Mouse (Mus musculus) gastrocnemius, postnatal 14 days (tissue): ENCODE measurements at regions not wholly inside any gene's neighbourhood (a gene's known extent, or its start where the extent isn't known, plus 50 kb on each side); places are given as distances from the start of the nearest gene placed in this dataset.

Experiments used
- DNase-seq: peaks from one replicate; pipeline ENCODE4 v3.0.0; 2021; ENCODE audit warnings: mixed read lengths
- intact Hi-C: fragments of 180-260 bp; cut with DNase I; formaldehyde crosslinking; loops from one replicate; pipeline ENCODE4 v1.15.1; 2025; ENCODE audit warnings: low total_unique reads

- intact Hi-C loops, result no loop called here
- no peak for DNase-seq
Measured at GRCm38 (mm10) chr14:66584699-66585098, 575.7 kb upstream of the Gulo start.

GRCm38 (mm10) chr14:66579904-66580492 is 571.0 kb upstream of the Gulo start:
- no peak for DNase-seq
- intact Hi-C loops, result no loop called here

GRCm38 (mm10) chr14:66566600-66566999 is 557.6 kb upstream of the Gulo start:
- DNase-seq, result no peak
- intact Hi-C loops, result no loop called here

DNA sequence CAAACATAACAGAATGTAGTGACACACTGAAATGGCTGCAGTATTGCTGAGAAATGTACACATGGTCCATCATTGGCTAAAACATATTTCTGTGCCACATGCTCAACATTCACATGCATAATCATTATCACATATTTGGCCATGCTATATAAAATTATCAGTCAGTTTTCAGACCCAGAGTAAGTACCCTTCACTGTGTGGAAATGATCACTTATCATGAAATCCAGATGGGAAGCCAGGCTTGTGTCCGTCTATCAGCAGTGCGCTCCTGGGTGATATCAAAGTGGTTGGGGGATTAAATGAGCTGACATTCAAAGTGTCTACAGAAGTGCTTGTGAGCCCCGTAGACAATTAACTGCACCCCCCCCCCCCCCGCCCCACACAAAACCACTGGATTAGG is 553.7 kb upstream of the Gulo start:
- intact Hi-C loops, result no loop called here
- no peak for DNase-seq

DNA sequence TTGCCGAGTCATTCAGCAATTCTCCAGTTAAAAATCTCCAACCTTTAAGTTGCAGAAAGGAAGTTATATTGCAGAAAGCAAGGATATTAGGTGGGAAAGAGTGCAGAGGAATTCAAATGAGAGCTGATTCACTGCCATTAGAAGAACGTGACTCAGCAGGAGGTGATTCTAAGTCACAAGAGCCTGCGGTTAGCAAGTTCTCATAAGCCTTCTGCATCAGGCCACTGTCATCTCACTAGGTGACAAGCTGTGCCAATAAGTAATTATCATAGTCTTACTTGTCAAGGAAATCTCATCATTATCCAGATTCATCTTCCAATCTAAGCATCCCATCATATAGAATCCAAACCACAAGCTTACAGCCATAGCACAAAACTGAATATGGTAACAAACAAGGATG is 552.7 kb upstream of the Gulo start:
- DNase-seq, result no peak
- intact Hi-C loops, result no loop called here

DNA sequence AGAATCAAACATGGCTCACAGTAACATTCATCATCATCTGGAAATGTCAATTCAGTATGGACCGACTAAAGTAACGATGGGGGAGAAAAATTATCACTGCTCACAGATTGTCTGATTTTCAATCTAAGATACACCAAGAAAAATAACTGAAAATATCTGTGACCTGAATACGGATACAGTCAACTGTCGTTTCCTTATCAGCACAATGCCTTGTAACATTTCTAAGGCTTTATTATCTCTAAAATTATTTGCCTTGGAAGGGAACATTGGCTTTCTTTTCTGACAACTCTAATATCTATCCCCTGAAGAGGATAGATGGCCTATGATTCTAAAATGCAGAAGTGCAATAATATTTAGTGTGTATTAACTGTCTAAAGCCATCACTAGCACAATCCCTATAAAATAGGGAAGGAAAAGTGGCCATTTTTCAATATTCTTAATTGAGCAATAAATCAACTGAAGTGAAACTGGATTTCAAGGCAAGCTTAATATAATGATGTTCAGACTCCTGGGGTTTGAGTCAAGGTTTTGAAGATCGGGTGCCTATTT is 552.1 kb upstream of the Gulo start:
- intact Hi-C loops, result no loop called here
- DNase-seq, result no peak

DNA sequence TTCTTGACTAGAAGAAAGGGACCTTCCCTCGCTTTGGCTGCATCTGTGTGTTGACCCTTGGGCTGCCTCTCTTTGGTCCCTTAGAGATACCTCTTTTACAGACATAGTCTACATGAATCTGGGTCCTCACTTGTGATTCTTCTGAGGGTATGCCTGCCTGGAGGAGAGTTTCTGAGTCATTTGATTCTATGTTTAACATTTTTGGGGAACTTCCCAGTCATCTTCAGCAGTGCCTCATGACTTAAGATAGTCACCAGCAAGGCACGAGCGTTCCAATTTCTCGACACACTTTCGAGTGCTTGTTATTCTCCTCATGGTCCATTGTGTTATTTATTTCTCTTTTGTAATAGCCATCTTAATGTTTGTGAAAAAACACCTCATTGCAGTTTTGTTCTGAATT is 549.4 kb upstream of the Gulo start:
- DNase-seq, result no peak
- intact Hi-C loops, result no loop called here

- intact Hi-C loops, result no loop called here
- DNase-seq, result peak; percentile 76
Measured at GRCm38 (mm10) chr14:66557631-66558030, 548.6 kb upstream of the Gulo start.

GRCm38 (mm10) chr14:66538498-66538897 is 529.5 kb upstream of the Gulo start:
- intact Hi-C loops, result no loop called here
- DNase-seq, result no peak

GRCm38 (mm10) chr14:66534671-66535070 is 525.7 kb upstream of the Gulo start:
- intact Hi-C loops, result no loop called here
- DNase-seq, result no peak

- no peak for DNase-seq
- intact Hi-C loops, result no loop called here
Measured at GRCm38 (mm10) chr14:66528135-66528534, 519.1 kb upstream of the Gulo start.

DNA sequence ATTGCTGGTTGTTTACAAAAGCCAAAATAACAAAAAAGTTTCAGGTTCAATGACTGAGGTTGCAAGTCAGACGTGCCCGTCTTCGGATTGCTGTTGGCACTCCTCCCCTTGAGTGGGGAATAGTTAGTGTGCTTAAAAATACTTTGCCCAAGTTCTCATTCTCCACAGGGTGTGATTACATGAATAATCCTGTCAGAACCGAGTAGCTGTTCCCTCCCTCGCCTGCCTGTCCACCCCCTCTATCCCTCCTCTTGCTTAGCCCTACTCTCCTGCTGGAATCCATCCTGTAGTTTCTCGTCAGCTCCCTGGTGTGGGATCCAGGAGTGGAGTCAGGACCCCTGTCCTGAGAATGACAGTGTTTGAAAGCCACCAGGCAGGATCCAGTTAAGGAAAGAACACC is 518.1 kb upstream of the Gulo start:
- DNase-seq, result no peak
- intact Hi-C loops, result no loop called here

DNA sequence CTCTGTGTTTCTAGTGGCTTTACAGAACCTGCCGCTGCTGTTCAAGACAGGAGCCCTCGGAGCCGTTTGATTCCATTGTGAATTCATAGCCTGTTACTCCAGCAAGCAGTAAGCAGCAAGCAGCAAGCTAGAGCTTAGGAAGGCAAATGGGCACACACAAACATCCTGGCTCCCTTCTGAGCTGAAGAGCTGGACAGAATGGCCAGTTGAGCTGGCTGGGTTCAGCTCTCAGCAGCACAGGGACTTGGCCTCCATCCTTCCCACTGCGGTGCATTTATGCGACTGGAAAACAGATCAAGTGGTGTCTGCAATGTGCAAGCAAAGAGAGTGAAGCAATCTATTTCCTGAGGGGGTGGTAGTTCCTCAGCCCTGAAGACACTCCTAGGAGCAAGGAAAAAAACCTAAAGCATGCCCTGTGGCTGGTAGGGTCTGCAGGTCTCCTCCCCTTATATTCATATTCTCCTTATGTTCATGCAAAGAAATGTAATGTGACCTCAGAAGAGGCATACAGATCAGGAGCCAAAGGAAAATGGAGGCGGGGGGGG is 513.9 kb upstream of the Gulo start:
- intact Hi-C loops, result no loop called here
- DNase-seq, result peak; percentile 49

DNA sequence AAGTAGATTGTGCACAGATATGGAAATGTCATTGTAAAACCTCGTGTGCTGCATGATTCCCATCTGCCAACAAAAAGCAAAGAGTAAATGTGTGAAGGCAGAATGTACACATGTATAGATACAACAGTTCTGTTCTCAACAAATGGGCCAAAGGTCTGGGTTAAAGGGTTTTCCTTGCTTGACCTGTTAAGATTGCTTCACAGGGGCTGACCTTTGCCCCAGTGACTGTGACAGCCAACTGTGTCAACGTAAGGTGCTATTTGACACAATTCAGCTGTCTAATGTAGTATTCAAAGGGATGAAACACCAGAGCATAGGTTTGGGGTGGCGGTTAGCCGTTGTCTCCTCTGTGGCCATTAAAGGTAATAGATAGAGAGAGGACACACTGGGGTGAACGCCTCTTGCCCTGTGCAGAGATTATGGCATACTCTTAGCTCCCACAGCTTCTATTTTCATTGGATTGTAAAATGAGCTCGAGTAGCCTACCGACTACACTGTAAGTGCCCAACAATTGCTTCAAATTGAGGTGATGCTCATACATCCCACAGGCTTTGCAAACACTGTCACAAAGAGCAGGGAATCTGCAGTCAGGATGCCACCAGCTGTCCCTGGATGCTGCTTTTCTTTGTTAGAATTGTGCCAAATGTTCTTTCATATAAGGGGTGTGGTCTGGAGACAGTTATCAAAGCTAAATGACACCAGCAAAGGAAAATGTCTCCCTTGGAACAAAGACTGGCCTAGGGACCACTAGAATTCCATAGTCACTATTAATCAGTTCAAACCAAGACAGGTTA is 513.0 kb upstream of the Gulo start:
- intact Hi-C loops, result no loop called here
- no peak for DNase-seq

- intact Hi-C loops, result no loop called here
- no peak for DNase-seq
Measured at GRCm38 (mm10) chr14:66516770-66517169, 507.8 kb upstream of the Gulo start.

DNA sequence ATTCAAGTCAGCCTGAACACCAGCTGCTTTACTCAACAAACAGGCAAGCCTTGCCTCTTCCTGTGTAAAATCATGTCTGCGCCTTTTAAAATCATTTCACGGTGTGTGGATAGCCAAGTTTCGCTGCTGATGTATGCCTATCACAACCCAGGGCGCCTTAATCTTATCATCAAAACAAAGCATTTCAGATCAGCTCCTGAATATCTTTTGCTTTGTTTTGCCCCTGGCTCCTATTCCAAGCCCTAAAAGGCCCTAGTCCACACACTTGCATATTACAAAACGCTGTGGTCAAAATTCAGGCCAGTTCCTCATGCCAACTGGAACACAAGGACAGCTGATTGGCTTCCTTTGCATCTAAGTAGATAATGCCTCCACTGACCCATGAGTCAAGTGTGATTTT is 501.7 kb upstream of the Gulo start:
- DNase-seq, result no peak
- intact Hi-C loops, result no loop called here

DNA sequence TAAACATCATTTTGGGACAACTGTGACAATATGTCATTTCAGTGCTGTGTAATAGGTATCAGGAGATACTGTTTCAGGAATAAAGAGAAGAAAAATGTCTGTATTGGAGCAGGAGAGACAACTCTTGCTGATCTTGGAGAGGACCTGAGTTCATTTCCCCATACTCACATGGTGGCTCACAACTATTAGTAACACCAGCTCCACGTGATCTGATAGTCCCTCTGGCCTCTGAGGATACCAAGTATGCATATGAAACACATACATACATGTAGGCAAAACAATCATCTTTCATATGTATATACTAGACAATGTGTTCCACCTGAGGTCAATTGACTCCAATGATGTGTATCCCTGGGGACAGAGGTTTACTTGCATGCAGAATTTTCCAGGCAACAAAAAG is 501.2 kb upstream of the Gulo start:
- intact Hi-C loops, result no loop called here
- DNase-seq, result no peak

DNA sequence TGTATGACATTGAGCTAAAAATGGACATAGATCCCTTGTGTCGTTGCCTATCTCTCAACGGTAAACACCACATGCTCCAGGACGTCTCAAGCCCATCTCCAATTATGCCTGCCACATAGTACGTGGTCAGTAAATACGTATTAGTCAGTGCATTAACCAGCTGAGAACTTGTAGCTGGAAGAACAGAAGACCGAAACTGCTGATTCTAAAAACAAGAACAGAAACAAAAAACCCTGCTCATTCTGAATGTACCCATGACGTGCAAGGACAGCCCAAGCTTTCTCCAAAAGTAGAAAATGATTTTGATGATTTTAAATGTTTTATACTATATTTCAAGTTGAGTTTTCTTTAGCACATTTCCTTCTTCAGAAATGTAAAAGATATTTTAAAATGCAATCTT is 500.7 kb upstream of the Gulo start:
- intact Hi-C loops, result no loop called here
- DNase-seq, result no peak

DNA sequence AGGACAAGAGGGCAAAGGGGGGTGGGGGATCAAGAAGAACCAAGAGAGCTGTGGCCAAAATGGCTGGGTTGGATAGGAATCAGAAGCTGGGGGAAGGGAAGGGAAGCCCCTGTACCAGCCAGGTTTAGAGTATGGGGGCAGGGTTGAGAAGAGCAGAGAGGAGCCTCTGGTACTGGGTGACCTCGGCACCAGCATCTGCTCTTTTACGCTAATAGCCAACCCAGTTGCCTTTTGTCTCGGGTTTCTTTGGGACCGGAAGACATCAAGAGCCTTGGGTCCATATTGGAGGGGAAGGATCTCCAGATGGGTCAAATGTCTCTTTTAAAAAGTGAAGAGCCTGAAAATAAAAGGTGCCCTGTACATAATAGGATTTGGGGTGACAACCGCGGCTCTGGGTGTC is 493.0 kb upstream of the Gulo start:
- intact Hi-C loops, result no loop called here
- DNase-seq, result no peak

GRCm38 (mm10) chr14:66499896-66500295 is 490.9 kb upstream of the Gulo start:
- DNase-seq, result peak; percentile 88
- intact Hi-C loops, result no loop called here

- no peak for DNase-seq
- intact Hi-C loops, result no loop called here
Measured at GRCm38 (mm10) chr14:66495146-66495545, 486.1 kb upstream of the Gulo start.
